Mouse (Mus musculus) gastrocnemius, postnatal 36 days (tissue): ENCODE results near the gene Olfr1247. TPM values are rescaled to one million over a fixed set of nuclear protein-coding genes. Genes with fewer than 3 reads are reported as not detected.
"Not testable (repeated sequence)": the region's sequence is repeated elsewhere in the genome, so short reads cannot be mapped to it uniquely, and the experiment has no call there.

Source experiments
- DNase-seq, 2 experiments: peaks; one replicate each; pipeline ENCODE4 v3.0.0; 2022
- intact Hi-C: fragments of 180-260 bp; cut with DNase I; formaldehyde crosslinking; loops from one replicate; pipeline ENCODE4 v1.15.1; 2025
- long read RNA-seq, 2 experiments: library from polyadenylated mRNA; stranded (forward); transcript quantifications; one replicate each; pipeline ENCODE4 v2.0.0; 2021
- total RNA-seq, 2 experiments: library from RNA; stranded (reverse); gene quantifications; 2 replicates each; pipeline ENCODE4 v1.2.3; 2021

Olfr1247 gene
- under 1 TPM in 1 of 2 experiments, not detected in 1; 0.05 TPM for total RNA-seq
- long read RNA-seq, experiment 1, result 0 reads
- long read RNA-seq, experiment 2, result 0 reads

DNA sequence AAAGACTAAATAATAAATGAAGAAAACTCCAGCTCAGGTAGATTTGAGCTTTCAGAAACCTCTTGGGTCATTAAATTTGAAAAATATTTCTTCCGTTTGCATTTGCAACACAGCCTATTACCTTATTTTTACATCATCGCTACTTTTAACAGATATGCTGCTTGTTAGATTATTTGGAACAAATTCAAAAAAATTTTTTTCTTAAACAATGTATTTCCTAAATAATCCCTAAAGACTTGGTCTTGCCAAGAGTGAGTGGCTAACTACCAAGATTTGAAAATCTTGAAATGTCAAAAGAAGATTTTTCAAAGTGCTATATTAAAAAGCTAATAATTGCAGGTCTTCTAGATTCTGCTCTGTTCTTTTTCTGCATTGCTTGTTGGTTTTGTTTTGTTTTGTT, at the start of gene Olfr1247:
Gene Olfr1247, minus strand, starts transcription at position 101 of the 400 bp plus-strand sequence.
- DNase-seq, result no peak
- intact Hi-C loops, result no loop called here

DNA sequence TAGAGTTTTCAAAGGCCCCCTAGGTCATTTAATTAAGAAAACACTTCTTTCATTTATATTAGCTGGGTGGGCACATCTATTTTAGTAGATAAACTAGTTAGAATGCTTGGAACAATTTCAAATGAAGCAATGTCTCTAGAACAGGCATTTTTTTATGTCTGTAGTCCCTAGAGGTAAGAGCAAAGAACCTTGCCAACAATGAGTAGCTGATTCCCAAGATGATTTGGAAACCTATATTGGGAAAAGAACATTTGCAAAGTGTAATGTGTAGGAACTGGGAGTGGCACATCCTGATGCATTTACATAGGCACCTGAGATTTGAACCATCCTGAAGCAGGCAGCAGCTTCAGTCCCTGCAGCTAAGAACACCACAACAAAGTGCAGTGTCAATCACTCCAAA, 47.4 kb upstream of the Olfr1247 start, which contains the start of gene Olfr1250:
Gene Olfr1250, minus strand, starts transcription at position 101 of the 400 bp plus-strand sequence.
- no peak for DNase-seq
- intact Hi-C loops, result no loop called here

DNA sequence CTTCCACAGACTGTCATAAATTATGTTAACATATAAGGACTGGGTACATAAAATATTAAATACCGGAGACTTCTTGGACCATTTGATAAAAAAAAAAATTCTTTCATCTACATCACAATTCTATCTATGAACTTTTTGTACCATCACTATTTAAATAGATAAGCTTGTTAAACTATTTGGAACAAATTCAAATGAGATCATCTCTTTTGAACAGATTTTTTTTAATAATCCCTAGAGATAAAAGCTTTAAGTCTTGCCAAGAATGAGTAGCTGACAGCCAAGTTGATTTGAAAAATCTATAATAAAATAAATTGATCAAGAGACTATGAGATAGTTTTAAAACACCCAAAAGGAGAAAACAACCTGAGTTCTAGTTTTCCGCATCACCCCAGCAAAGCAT, 21.0 kb upstream of the Olfr1247 start, which contains the start of gene Olfr1249:
Gene Olfr1249, minus strand, starts transcription at position 101 of the 400 bp plus-strand sequence.
- intact Hi-C loops, result no loop called here
- no peak for DNase-seq

DNA sequence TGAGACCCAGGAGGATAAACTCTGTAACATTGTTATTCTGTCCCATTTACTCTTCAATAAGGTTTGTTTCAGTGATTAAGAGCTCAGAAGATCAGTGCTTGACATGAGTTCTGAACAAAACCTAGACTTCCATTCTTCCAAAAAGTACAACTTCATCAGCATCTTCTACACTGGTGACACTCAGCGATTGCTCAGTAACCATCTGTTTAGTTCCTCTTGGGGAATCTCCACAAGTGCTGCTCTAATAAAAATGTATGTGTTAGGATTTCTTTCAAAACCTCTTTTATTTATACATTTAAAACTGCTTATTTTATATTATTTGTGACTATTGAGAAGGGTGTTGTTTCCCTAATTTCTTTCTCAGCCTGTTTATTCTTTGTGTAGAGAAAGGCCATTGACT, 4.2 kb upstream of the Olfr1247 start, which contains the start of gene Olfr1248:
Gene Olfr1248, minus strand, starts transcription at position 101 of the 400 bp plus-strand sequence.
- DNase-seq, intact Hi-C loops: not testable (repeated sequence)

DNA sequence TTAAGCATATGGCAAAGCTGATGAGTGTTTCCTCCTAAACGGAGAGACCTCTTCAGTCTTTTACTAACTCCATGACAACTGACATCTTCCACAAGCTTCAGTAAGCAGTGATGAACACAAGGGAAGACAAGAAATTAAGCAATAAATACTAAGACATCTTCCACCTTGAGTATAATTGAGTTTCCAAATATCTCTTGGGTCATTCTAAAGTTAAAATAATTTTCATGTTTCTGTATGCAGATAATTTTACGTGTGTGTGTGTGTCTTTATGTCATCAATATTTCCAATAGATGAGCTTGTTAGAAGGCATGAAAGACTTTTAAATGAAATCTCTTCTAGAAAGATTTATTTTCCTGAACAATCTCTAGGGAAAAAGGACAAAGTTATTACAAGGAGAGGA, 20.9 kb downstream of the Olfr1247 start, which contains the start of gene Olfr1246:
Gene Olfr1246, minus strand, starts transcription at position 101 of the 400 bp plus-strand sequence.
- intact Hi-C loops, result no loop called here

DNA sequence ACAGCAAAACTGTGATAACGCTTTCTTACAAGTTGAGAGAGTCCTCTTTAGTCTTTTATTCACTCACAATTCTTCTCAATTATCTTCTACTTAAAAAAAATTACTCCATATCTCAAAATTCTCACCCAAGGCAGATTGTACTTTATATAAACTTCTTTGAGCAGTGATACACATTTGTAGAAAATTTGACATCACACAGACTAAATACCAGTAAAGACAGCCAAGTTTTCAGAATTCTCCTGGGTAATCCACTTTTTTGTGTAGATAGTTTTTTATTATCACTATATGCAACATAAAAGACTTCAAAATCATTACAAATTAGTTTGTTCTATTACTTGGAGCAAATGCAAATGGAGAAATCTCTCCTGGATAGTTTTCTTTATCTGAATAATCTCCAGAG, 35.6 kb downstream of the Olfr1247 start, which contains the start of gene Olfr1245:
Gene Olfr1245, minus strand, starts transcription at position 101 of the 400 bp plus-strand sequence.
- intact Hi-C loops, result no loop called here
- no peak for DNase-seq

More for the DNA sequence above, 20.9 kb downstream of the Olfr1247 start, which contains the start of gene Olfr1246:
- DNase-seq, result no peak

DNA sequence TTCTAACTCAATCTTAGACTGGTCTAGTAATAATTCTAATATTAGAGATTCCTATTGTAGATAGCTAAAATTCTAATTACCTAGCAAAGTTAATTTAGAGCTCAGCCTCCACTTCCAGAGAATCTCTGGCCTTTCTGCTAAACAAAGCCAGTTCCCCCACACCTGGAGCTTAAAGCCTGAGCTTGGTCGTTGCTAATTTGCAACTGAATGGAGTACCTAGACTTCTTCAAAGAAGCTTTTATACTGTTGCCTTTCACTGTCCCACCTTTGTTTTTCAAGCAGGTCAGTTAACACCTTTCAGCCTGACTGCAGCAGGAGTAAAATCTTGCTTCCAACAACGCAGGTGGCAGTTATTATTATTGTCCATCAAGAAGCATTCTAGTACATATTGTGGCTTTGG, 51.2 kb downstream of the Olfr1247 start:
- intact Hi-C loops, result not testable (repeated sequence)

More for the DNA sequence above, 51.2 kb downstream of the Olfr1247 start:
- not testable (repeated sequence) for DNase-seq

Other genes starting within 250 kb of the Olfr1247 start
- gene Olfr1234, start 249.3 kb downstream of the Olfr1247 start, total RNA-seq, result not detected
- gene Olfr1238, start 204.5 kb downstream of the Olfr1247 start, total RNA-seq, result not detected
- gene Olfr1239, start 193.7 kb downstream of the Olfr1247 start, total RNA-seq, result not detected
- not detected for gene Olfr1240, start 171.1 kb downstream of the Olfr1247 start, total RNA-seq
- not detected for gene Olfr1241, start 127.0 kb downstream of the Olfr1247 start, total RNA-seq
- gene Olfr1242, start 115.8 kb downstream of the Olfr1247 start, total RNA-seq, result not detected
- gene Olfr1243, start 82.6 kb downstream of the Olfr1247 start, total RNA-seq, result not detected
- gene Olfr1245, start 35.7 kb downstream of the Olfr1247 start, total RNA-seq, result not detected
- not detected for gene Olfr1246, start 21.0 kb downstream of the Olfr1247 start, total RNA-seq
- gene Olfr1248, start 4.1 kb upstream of the Olfr1247 start, total RNA-seq, result not detected
- gene Olfr1249, start 20.9 kb upstream of the Olfr1247 start, total RNA-seq, result not detected
- gene Olfr1250, start 47.3 kb upstream of the Olfr1247 start, total RNA-seq, result not detected
- not detected for gene Olfr1251, start 57.8 kb upstream of the Olfr1247 start, total RNA-seq
- not detected for gene Olfr1252, start 110.9 kb upstream of the Olfr1247 start, total RNA-seq
- gene Olfr1253, start 143.0 kb upstream of the Olfr1247 start, total RNA-seq, result not detected
- gene Olfr1254, start 179.5 kb upstream of the Olfr1247 start, total RNA-seq, result not detected
- gene Olfr1255, start 197.9 kb upstream of the Olfr1247 start, total RNA-seq, result not detected
- gene Olfr1256, start 227.4 kb upstream of the Olfr1247 start, total RNA-seq, result not detected
- gene Olfr48, start 234.1 kb upstream of the Olfr1247 start, total RNA-seq, result not detected